Mouse (Mus musculus) CH12.LX (cell line): ENCODE measurements at regions not wholly inside any gene's neighbourhood (a gene's known extent, or its start where the extent isn't known, plus 50 kb on each side); places are given as distances from the start of the nearest gene placed in this dataset.

Experiments used
- DNase-seq: peaks from one replicate; pipeline ENCODE4 v3.0.0-alpha.2; 2013; ENCODE audit errors: extremely low read depth
- H3K27ac ChIP-seq: 2 replicates; pipeline ENCODE4 v1.5.1; 2012; ENCODE audit warnings: low read depth, mild to moderate bottlenecking, control low read depth, moderate library complexity; ENCODE audit not compliant: insufficient read depth
- H3K27me3 ChIP-seq: replicated peaks from 2 replicates; pipeline ENCODE3; 2012; ENCODE audit warnings: inconsistent platforms
- H3K36me3 ChIP-seq, 2 experiments: replicated peaks in 1 of 2; 2 replicates each; pipeline versions ENCODE3 to v1.6.1; 2012; ENCODE audit warnings: inconsistent platforms in 1 of 2, low read length in 1 of 2, mild to moderate bottlenecking in 1 of 2, mixed read lengths in 1 of 2, moderate library complexity in 1 of 2; ENCODE audit not compliant: control insufficient read depth in 1 of 2, insufficient read depth in 1 of 2
- H3K4me1 ChIP-seq, 2 experiments: 2 replicates each; pipeline ENCODE4 v1.6.1; 2012; ENCODE audit warnings: inconsistent platforms in 1 of 2, moderate library complexity in 1 of 2; ENCODE audit not compliant: insufficient read depth in 2 of 2, control insufficient read depth in 1 of 2
- H3K4me2 ChIP-seq: 2 replicates; pipeline ENCODE4 v1.6.1; 2012; ENCODE audit warnings: low read depth, mild to moderate bottlenecking, control low read depth; ENCODE audit not compliant: poor library complexity, insufficient read depth, severe bottlenecking
- H3K4me3 ChIP-seq, 3 experiments: fragments of 150-350 bp in 1 of 3; sonication (generic) in 1 of 3; replicated peaks in 1 of 3; 2 replicates each; pipeline versions ENCODE3 to v1.5.1; 2011 to 2012; ENCODE audit warnings: low read depth in 2 of 3, low read length in 2 of 3, mild to moderate bottlenecking in 2 of 3, moderate library complexity in 2 of 3, control low read depth in 1 of 3, improper control_type of control experiment in 1 of 3, inconsistent platforms in 1 of 3, mixed read lengths in 1 of 3; ENCODE audit not compliant: poor library complexity in 1 of 3
- H3K79me2 ChIP-seq: replicated peaks from 2 replicates; pipeline ENCODE4 v1.6.1; 2012; ENCODE audit warnings: mild to moderate bottlenecking, moderate library complexity; ENCODE audit not compliant: control insufficient read depth, poor library complexity, insufficient read depth, severe bottlenecking; ENCODE audit errors: extremely low read depth
- H3K9ac ChIP-seq: 2 replicates; pipeline ENCODE4 v1.6.1; 2012; ENCODE audit warnings: low read depth, mild to moderate bottlenecking, control low read depth, moderate library complexity; ENCODE audit not compliant: insufficient read depth
- H3K9me3 ChIP-seq: replicated peaks from 2 replicates; pipeline ENCODE3; 2012; ENCODE audit warnings: low read length, inconsistent platforms, mixed read lengths
- BHLHE40 ChIP-seq: IDR thresholded peaks from 2 replicates; pipeline ENCODE4 v1.6.1; 2011; ENCODE audit warnings: mild to moderate bottlenecking, low read depth, low read length, improper control_type of control experiment
- CHD2 ChIP-seq: IDR thresholded peaks from 2 replicates; pipeline ENCODE4 v1.6.1; 2011; ENCODE audit warnings: low read length, improper control_type of control experiment
- CTCF ChIP-seq, 2 experiments: IDR thresholded peaks in 1 of 2; conservative IDR thresholded peaks in 1 of 2; 2 replicates each; pipeline ENCODE4 v1.5.1; 2011 to 2012; ENCODE audit warnings: low read depth in 2 of 2, low read length in 2 of 2, improper control_type of control experiment in 1 of 2, inconsistent platforms in 1 of 2, mild to moderate bottlenecking in 1 of 2, moderate library complexity in 1 of 2
- ELF1 ChIP-seq: IDR thresholded peaks from 2 replicates; pipeline ENCODE4 v1.6.1; 2014; ENCODE audit warnings: low read depth, mild to moderate bottlenecking, inconsistent platforms, low read length, improper control_type of control experiment
- EP300 ChIP-seq: IDR thresholded peaks from 2 replicates; pipeline ENCODE4 v1.6.1; 2011; ENCODE audit warnings: low read length, improper control_type of control experiment
- JUN ChIP-seq: IDR thresholded peaks from 2 replicates; pipeline ENCODE4 v1.6.1; 2011; ENCODE audit warnings: low read depth, mild to moderate bottlenecking, low read length, improper control_type of control experiment, moderate library complexity; ENCODE audit not compliant: insufficient read depth
- KAT2A ChIP-seq: IDR thresholded peaks from 2 replicates; pipeline ENCODE4 v1.6.1; 2012; ENCODE audit warnings: low read length, improper control_type of control experiment, inconsistent platforms; ENCODE audit not compliant: insufficient replicate concordance
- MAFK ChIP-seq: IDR thresholded peaks from 2 replicates; pipeline ENCODE4 v1.6.1; 2011; ENCODE audit warnings: low read length, improper control_type of control experiment; ENCODE audit not compliant: insufficient replicate concordance
- MAZ ChIP-seq: IDR thresholded peaks from 2 replicates; pipeline ENCODE4 v1.6.1; 2012; ENCODE audit warnings: low read depth, mild to moderate bottlenecking, inconsistent platforms, low read length, improper control_type of control experiment, moderate library complexity
- MYC ChIP-seq: IDR thresholded peaks from 2 replicates; pipeline ENCODE4 v1.6.1; 2011; ENCODE audit warnings: low read depth, mild to moderate bottlenecking, improper control_type of control experiment, low read length
- NRF1 ChIP-seq: IDR thresholded peaks from 2 replicates; pipeline ENCODE4 v1.6.1; 2014; ENCODE audit warnings: low read depth, mild to moderate bottlenecking, inconsistent platforms, low read length, improper control_type of control experiment, moderate library complexity
- PAX5 ChIP-seq: IDR thresholded peaks from 2 replicates; pipeline ENCODE4 v1.6.1; 2012; ENCODE audit warnings: low read length, inconsistent platforms, mixed read lengths
- POLR2AphosphoS2 ChIP-seq: IDR thresholded peaks from 2 replicates; pipeline ENCODE4 v1.6.1; 2011; ENCODE audit warnings: low read depth, low read length, improper control_type of control experiment
- RAD21 ChIP-seq: IDR thresholded peaks from 2 replicates; pipeline ENCODE4 v1.6.1; 2011; ENCODE audit warnings: low read depth, mild to moderate bottlenecking, low read length, improper control_type of control experiment, moderate library complexity
- RCOR1 ChIP-seq: conservative IDR thresholded peaks from 2 replicates; pipeline ENCODE4 v1.6.1; 2012; ENCODE audit warnings: low read depth, mild to moderate bottlenecking, inconsistent platforms, low read length, improper control_type of control experiment
- SMC3 ChIP-seq: IDR thresholded peaks from 2 replicates; pipeline ENCODE4 v1.6.1; 2011; ENCODE audit warnings: low read depth, low read length, improper control_type of control experiment
- TBP ChIP-seq: conservative IDR thresholded peaks from 2 replicates; pipeline ENCODE4 v1.6.1; 2011; ENCODE audit warnings: low read depth, low read length, improper control_type of control experiment
- TCF12 ChIP-seq: IDR thresholded peaks from 2 replicates; pipeline ENCODE4 v1.6.1; 2014; ENCODE audit warnings: low read depth, mild to moderate bottlenecking, inconsistent platforms, low read length, improper control_type of control experiment
- USF1 ChIP-seq: IDR thresholded peaks from 2 replicates; pipeline ENCODE4 v1.6.1; 2014; ENCODE audit warnings: low read depth, mild to moderate bottlenecking, inconsistent platforms, low read length, improper control_type of control experiment
- ZC3H11A ChIP-seq: IDR thresholded peaks from 2 replicates; pipeline ENCODE4 v1.6.1; 2012; ENCODE audit warnings: low read depth, mild to moderate bottlenecking, inconsistent platforms, low read length, improper control_type of control experiment
- ZMIZ1 ChIP-seq: IDR thresholded peaks from 2 replicates; pipeline ENCODE4 v1.6.1; 2012; ENCODE audit warnings: low read depth, mild to moderate bottlenecking, inconsistent platforms, low read length, improper control_type of control experiment
- dilution Hi-C: fragments of 300-500 bp; cut with MboI; formaldehyde crosslinking; loops from 2 replicates; pipeline ENCODE4 v1.14.3; 2020; ENCODE audit warnings: low sequenced_read_pairs; ENCODE audit not compliant: extremely low pct_unique_long_range_greater_than_20kb, extremely low pct_ligation_motif_present
- in situ Hi-C: fragments of 300-500 bp; cut with MboI; formaldehyde crosslinking; loops from 3 replicates; pipeline ENCODE4 v1.14.3; 2019; ENCODE audit warnings: low sequenced_read_pairs, low pct_ligation_motif_present, low pct_unique_long_range_greater_than_20kb, mixed read lengths

DNA sequence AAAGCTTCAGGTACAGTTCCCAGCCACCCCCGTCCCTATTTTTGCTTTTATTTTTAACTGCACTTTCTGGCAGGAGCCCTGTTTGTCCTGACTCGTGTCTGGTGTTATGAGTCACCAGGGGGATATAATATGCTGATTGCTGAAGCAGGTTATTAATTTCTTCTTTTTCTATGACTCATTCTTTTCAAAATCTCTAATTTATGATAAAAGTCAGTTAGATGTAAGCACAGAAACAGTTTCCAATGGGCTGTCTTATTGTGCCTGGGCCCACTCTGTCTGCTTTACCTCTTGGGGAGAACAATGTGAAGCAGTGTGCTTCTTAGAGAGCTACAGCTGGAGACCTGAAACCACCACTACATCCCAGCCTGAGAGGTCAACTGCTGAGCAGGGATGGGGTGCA is 153.5 kb upstream of the Trib2 start:
- Histone ChIP-seq H3K9ac (no peak overlapping the region), H3K9me3 (no peaks in the 10 kb centered on the region), H3K27me3 (no peaks in the 10 kb centered on the region), H3K27ac (no peak overlapping the region), H3K79me2 (no peaks in the 10 kb centered on the region), H3K36me3 (no peaks in the 10 kb centered on the region), H3K4me2 (no peak overlapping the region), H3K4me3 (no peak overlapping the region), H3K4me1 (peaks cover 12 to 44% of the 10 kb centered on the region in 2 experiments; a peak in 3 of 4 replicates)
- in situ Hi-C loops, result no loop called here
- DNase-seq, result no peak
- dilution Hi-C loops, result no loop called here
- TF ChIP-seq RCOR1 (no peak), KAT2A (no peak), RAD21 (no peak), MAZ (no peak), ZC3H11A (no peak), CHD2 (no peak), USF1 (no peak), PAX5 (no peak), CTCF (conservative IDR thresholded peaks at IDR 0.05 in 1 of 2, IDR thresholded peaks at IDR 0.05 in 1 of 2; ENCODE audit: low read depth in 2 of 2, low read length in 2 of 2) (no peak), MAFK (no peak), TCF12 (no peak), EP300 (no peak), ELF1 (no peak), BHLHE40 (no peak), POLR2AphosphoS2 (no peak), JUN (no peak), NRF1 (no peak), MYC (no peak), ZMIZ1 (no peak), SMC3 (no peak)
- TF ChIP-seq, all 38 proteins: peak for 0

DNA sequence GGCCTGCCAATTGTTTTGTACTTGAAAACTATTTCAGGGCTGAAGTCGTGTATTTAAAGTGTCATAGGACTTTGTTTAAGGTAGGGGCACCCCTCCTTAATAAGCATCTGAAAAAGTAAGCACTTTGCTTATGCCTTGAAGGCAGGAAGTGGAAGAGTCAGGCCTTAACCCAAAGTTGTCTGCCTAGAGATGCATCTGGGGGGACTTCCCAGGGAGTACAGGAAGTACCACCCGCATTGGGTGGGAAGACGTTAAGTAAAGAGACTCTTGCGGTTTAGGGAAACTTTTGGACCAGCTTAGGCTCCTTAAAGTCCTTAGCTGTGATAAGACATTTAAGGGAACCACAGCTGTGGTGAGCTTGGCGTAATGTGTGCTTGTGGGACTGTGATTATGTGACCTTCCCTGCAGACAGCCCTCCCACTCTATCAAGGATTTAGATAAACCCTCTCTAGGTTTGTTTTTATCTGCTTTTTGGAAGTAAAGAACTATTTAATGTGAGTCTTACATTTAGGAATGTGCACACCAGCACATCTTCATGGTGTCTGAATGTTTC is 150.9 kb upstream of the Trib2 start:
- DNase-seq, result peak; percentile 6

More for the DNA sequence above, 150.9 kb upstream of the Trib2 start:
- TF ChIP-seq ZMIZ1 (no peak), ELF1 (no peak), RCOR1 (no peak), BHLHE40 (no peak), CTCF (conservative IDR thresholded peaks at IDR 0.05 in 1 of 2, IDR thresholded peaks at IDR 0.05 in 1 of 2; ENCODE audit: low read depth in 2 of 2, low read length in 2 of 2) (no peak), TBP (no peak)
- TF ChIP-seq, all 38 proteins: peak for 0
- dilution Hi-C loops, result no loop called here
- Histone ChIP-seq H3K9ac (no peak overlapping the region), H3K36me3 (no peaks in the 10 kb centered on the region), H3K27me3 (no peaks in the 10 kb centered on the region), H3K9me3 (no peaks in the 10 kb centered on the region), H3K4me1 (peaks cover 12 to 44% of the 10 kb centered on the region in 2 experiments; a peak in 3 of 4 replicates), H3K4me3 (no peak overlapping the region), H3K79me2 (no peaks in the 10 kb centered on the region), H3K27ac (no peak overlapping the region), H3K4me2 (no peak overlapping the region)
- in situ Hi-C loops, result no loop called here
